ENCODE assay signal across 11 mouse cellular contexts in genomic region chr15:80765381-80765780, GRCm38 (mm10). TPM values are rescaled to one million over a fixed set of nuclear protein-coding genes. Genes with fewer than 3 reads are reported as not detected.
DNase-seq lines count a peak whose midpoint lies in the region; ATAC-seq and TF ChIP-seq lines count a peak whose summit lies in the region.
"Had no signal": no experiment of that assay in that cellular context is flagged by ENCODE, and none has a peak within 500 bp of the region (broad histone marks: within the 10 kb centered on the region; RNA-seq: fewer than 3 reads in every experiment).

No protein-coding gene starts in this region.

- DNase-seq in heart, adult 11 months, result peak; percentile 96
- DNase-seq in 3134 (ENCODE audit: extremely low read depth, insufficient read length, low spot score), result peak; percentile 23
- peak; percentile 76 for DNase-seq in cerebellum, adult 11-12 months
- peak; percentile 86 for DNase-seq in gastrocnemius, postnatal 25 days
- no peak for DNase-seq in lung, adult 2 months
- DNase-seq in hindbrain, embryonic 10.5 days (ENCODE audit: low spot score), result no peak
- DNase-seq in embryonic facial prominence, embryonic 10.5 days (ENCODE audit: low spot score), result no peak
- DNase-seq: right cerebral cortex, postnatal 14 days had no signal

- H3K27me3 ChIP-seq in heart, embryonic 12.5 days (replicated peaks), result no peaks in the 10 kb centered on the region
- no peaks in the 10 kb centered on the region for H3K27me3 ChIP-seq in hindbrain, embryonic 10.5 days (ENCODE audit: insufficient read depth, poor library complexity, severe bottlenecking)
- no peaks in the 10 kb centered on the region for H3K27me3 ChIP-seq in embryonic facial prominence, embryonic 10.5 days (replicated peaks; ENCODE audit: low read depth, poor library complexity, severe bottlenecking)
- H3K27me3 ChIP-seq: limb, embryonic 15.5 days had no signal

- ATAC-seq in heart, embryonic 12.5 days (ENCODE audit: insufficient number of reproducible peaks, low FRiP score), result no peak

- peaks cover 3% of the 10 kb centered on the region; the same call in 1 of the 2 replicates for H3K36me3 ChIP-seq in heart, embryonic 12.5 days
- no peaks in the 10 kb centered on the region for H3K36me3 ChIP-seq in hindbrain, embryonic 10.5 days
- H3K36me3 ChIP-seq in embryonic facial prominence, embryonic 10.5 days (replicated peaks), result no peaks in the 10 kb centered on the region
- H3K36me3 ChIP-seq: limb, embryonic 15.5 days had no signal

- H3K4me3 ChIP-seq in heart, embryonic 12.5 days, result no peak overlapping the region
- no peak overlapping the region for H3K4me3 ChIP-seq in lung, adult 2 months (replicated peaks; ENCODE audit: extremely low read depth, low read depth, low read length)
- no peak overlapping the region for H3K4me3 ChIP-seq in hindbrain, embryonic 10.5 days
- H3K4me3 ChIP-seq in embryonic facial prominence, embryonic 10.5 days, result no peak overlapping the region
- H3K4me3 ChIP-seq: limb, embryonic 15.5 days had no signal

- H3K4me2 ChIP-seq in heart, embryonic 12.5 days, result no peak overlapping the region
- H3K4me2 ChIP-seq: limb, embryonic 15.5 days had no signal

- H3K9ac ChIP-seq in heart, embryonic 12.5 days, result no peak overlapping the region
- H3K9ac ChIP-seq: limb, embryonic 15.5 days had no signal

- TF ChIP-seq POLR2A in lung, adult 2 months (IDR thresholded peaks at IDR 0.05; ENCODE audit: borderline replicate concordance, extremely low read depth, low read depth, low read length), result no peak

- 86% methylated on average over 2 of the region's 2 CpGs for WGBS in heart, embryonic 12.5 days
- WGBS in lung, adult 2 months, result 81% methylated on average over 2 of the region's 2 CpGs
- 94% methylated on average over 2 of the region's 2 CpGs for WGBS in hindbrain, embryonic 10.5 days
- 92% methylated on average over 2 of the region's 2 CpGs for WGBS in embryonic facial prominence, embryonic 10.5 days

- no peaks in the 10 kb centered on the region for H3K4me1 ChIP-seq in heart, embryonic 12.5 days (replicated peaks)
- H3K4me1 ChIP-seq in lung, adult 2 months (ENCODE audit: control insufficient read depth, insufficient read depth, low read length), result no peaks in the 10 kb centered on the region
- H3K4me1 ChIP-seq in hindbrain, embryonic 10.5 days (replicated peaks), result no peaks in the 10 kb centered on the region
- no peaks in the 10 kb centered on the region for H3K4me1 ChIP-seq in embryonic facial prominence, embryonic 10.5 days
- H3K4me1 ChIP-seq: limb, embryonic 15.5 days had no signal

- H3K9me3 ChIP-seq in heart, embryonic 12.5 days (replicated peaks), result no peaks in the 10 kb centered on the region
- no peaks in the 10 kb centered on the region for H3K9me3 ChIP-seq in hindbrain, embryonic 10.5 days
- H3K9me3 ChIP-seq in embryonic facial prominence, embryonic 10.5 days, result no peaks in the 10 kb centered on the region
- H3K9me3 ChIP-seq: limb, embryonic 15.5 days had no signal

- H3K27ac ChIP-seq in heart, embryonic 12.5 days (ENCODE audit: poor library complexity, severe bottlenecking), result no peak overlapping the region
- no peak overlapping the region for H3K27ac ChIP-seq in hindbrain, embryonic 10.5 days
- no peak overlapping the region for H3K27ac ChIP-seq in embryonic facial prominence, embryonic 10.5 days (replicated peaks)
- H3K27ac ChIP-seq: limb, embryonic 15.5 days; macrophage had no signal

- TF ChIP-seq CTCF in lung, adult 2 months (IDR thresholded peaks at IDR 0.05; ENCODE audit: insufficient read depth, low read length), result no peak

RNA-seq across cellular contexts. Expression of gene Tnrc6b, which starts 54.3 kb away (rescaled TPM):
- 36.8 and 38.5 TPM in 2 replicates for polyA plus RNA-seq in heart, embryonic 12.5 days (2016; fragmentation: Nextera tagmentation; extraction: Ambion mirVana)
- total RNA-seq in gastrocnemius, postnatal 25 days (2021), result 10 to 100 TPM; 43.2 to 43.7 TPM
- polyA plus RNA-seq in lung, adult 2 months (2012; rRNA removed), result 16.6 TPM in 2 replicates
- 42.7 and 43.3 TPM in 2 replicates for polyA plus RNA-seq in hindbrain, embryonic 10.5 days (2016; fragmentation: Nextera tagmentation; extraction: Ambion mirVana)
- polyA plus RNA-seq in embryonic facial prominence, embryonic 10.5 days (2016; fragmentation: Nextera tagmentation; extraction: Ambion mirVana), result 44.2 and 46.9 TPM in 2 replicates

Comparison
In these comparisons a context has a peak if more than half of its experiments do, and no peak if none do; other contexts are left out.
1. DNase-seq: peak in heart, adult 11 months (single experiment), 3134 (single experiment), cerebellum, adult 11-12 months (single experiment) and gastrocnemius, postnatal 25 days (single experiment); none in lung, adult 2 months (single experiment), hindbrain, embryonic 10.5 days (single experiment) and embryonic facial prominence, embryonic 10.5 days (single experiment).